Mouse (Mus musculus) layer of hippocampus, adult 2 months (tissue): ENCODE measurements around the gene Nos3. TPM values are rescaled to one million over a fixed set of nuclear protein-coding genes. Genes with fewer than 3 reads are reported as not detected.

Experiments
- DNase-seq, 2 experiments: peaks; one replicate each; pipeline ENCODE4 v3.0.0; 2022; ENCODE audit warnings: low spot score in 2 of 2
- H3K27ac ChIP-seq: fragments of 200-600 bp; 2 replicates; pipeline ENCODE4 v1.8.1; 2022
- H3K4me3 ChIP-seq: fragments of 200-600 bp; 2 replicates; pipeline ENCODE4 v1.8.1; 2022; ENCODE audit warnings: mild to moderate bottlenecking
- CTCF ChIP-seq: fragments of 200-600 bp; conservative IDR thresholded peaks from 2 replicates; pipeline ENCODE4 v1.8.1; 2022; ENCODE audit warnings: antibody characterized with exemption, mild to moderate bottlenecking, moderate library complexity
- total RNA-seq, 2 experiments: library from RNA; stranded (reverse); gene quantifications; 2 replicates each; pipeline ENCODE4 v1.2.3; 2021

Nos3 gene
- total RNA-seq, 2 experiments from 2014 or later, result 6.6 to 7.8 TPM

GRCm38 (mm10) chr5:24350073-24350472 lies 14.5 kb upstream of the Nos3 start:
- no peak for TF ChIP-seq CTCF
- Histone ChIP-seq H3K27ac (no peak overlapping the region), H3K4me3 (no peak overlapping the region)
- no peak for DNase-seq

GRCm38 (mm10) chr5:24350531-24351250 lies 13.9 kb upstream of the Nos3 start:
- DNase-seq, result no peak
- no peak for TF ChIP-seq CTCF
- H3K4me3 ChIP-seq, result peak overlapping the region; percentile 65
- no peak overlapping the region for H3K27ac ChIP-seq

DNA sequence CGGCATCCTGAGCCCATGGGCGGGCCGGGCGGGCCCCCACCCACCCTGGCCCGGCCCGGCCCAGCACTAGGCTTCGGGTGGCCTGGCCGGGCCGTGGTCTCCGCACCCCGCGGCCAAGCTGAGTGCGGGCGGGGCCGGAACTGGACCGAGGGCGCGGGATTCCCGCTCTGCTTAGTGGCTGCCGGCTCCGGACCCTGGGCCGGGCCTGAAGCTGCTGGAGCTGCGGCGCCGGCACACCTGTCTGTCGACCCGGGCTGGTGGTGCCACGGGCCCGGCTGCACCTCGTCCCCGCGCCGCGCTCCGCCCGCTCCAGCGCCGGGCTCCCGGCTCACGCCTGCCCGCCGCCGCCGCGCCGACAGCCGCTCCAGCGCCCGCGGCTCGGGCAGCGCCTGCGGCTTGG lies 13.3 kb upstream of the Nos3 start, which contains the start of gene Kcnh2:
Gene Kcnh2, minus strand, starts transcription at position 327 of the 400 bp plus-strand sequence.
- no peak for DNase-seq
- H3K4me3 ChIP-seq, result peak within 1 kb of the TSS; percentile 71
- TF ChIP-seq CTCF, result no peak

DNA sequence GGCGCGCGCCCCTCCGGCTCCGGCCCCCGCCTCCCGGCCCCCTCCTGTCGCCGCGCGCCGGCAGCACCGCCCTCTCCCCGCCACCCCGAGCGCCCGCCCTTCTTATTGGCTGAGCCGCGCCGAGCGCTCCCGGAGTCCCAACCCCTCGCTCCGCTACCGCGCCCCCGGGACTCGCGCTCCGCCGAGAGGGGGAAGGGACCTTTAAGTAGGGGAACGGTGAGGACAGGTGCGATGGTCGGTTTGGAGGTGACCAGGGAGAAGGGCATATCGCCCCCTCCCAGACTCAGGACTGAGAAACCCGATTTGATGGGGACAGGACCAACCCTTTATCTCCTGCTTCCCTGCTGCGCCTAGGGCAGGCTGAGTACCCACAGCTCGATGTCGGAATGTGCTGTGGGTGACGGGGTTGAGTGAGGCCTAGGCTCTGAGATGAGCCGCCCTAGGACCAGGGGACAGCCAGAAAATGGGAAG lies 12.9 kb upstream of the Nos3 start:
- peak; percentile 86 to 87 for DNase-seq
- Histone ChIP-seq H3K4me3 (peak overlapping the region; percentile 71), H3K27ac (peak overlapping the region; percentile 72)
- TF ChIP-seq CTCF, result no peak

More for the DNA sequence above, 13.3 kb upstream of the Nos3 start, which contains the start of gene Kcnh2:
- peak within 1 kb of the TSS; percentile 72 for H3K27ac ChIP-seq

DNA sequence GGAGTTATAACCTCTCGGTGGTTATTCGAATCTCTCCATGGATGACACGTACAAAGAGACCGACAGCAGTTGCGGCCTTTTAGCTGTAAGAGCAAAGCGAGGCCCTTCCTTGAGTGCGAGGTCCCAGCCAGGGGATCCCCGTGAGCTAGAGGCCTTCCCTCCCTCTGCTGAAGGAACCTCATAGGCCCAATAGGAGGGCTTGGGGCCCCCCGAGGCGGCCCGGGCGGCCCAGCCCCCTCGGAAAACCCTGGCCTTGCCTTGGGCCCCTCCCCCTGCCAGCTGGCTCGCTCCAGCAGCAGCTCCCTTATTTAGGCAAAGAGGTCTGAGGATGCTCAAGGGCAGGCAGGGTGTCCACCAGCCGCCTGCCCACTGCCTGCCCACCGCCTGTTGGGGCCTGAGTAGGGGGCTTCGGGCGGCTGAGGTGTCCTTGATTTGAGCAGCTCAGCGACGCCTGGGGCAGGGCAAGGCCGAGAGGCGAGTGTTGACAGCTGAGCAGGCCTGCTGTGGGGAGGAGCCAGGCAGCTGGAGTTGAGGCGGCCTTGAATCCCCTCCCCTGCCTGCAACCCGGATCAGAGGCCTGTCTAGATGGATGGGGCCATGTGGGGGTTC lies 12.3 kb upstream of the Nos3 start:
- no peak for DNase-seq
- peak overlapping the region; percentile 72 for H3K27ac ChIP-seq
- H3K4me3 ChIP-seq, result peak overlapping the region; percentile 71
- TF ChIP-seq CTCF, result no peak

DNA sequence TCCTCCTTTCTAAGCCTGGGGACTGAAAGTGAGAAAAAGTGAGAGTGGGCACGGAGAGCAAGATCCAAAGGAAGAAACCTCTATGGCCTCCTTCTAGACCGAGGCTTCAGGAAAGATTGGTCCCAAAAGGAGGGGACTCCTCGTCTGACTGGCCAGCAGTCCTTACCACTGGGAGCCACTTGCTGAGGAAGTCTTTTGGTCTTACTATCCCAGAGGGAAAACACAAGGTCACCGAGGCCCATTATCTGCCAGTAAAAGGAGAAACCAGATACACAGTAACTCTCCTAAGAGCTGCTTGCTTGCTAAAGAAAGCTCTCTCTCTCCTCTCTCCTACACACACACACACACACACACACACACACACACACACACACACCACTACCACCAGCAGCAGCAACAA lies 11.3 kb upstream of the Nos3 start:
- Histone ChIP-seq H3K4me3 (no peak overlapping the region), H3K27ac (no peak overlapping the region)
- no peak for DNase-seq
- no peak for TF ChIP-seq CTCF

DNA sequence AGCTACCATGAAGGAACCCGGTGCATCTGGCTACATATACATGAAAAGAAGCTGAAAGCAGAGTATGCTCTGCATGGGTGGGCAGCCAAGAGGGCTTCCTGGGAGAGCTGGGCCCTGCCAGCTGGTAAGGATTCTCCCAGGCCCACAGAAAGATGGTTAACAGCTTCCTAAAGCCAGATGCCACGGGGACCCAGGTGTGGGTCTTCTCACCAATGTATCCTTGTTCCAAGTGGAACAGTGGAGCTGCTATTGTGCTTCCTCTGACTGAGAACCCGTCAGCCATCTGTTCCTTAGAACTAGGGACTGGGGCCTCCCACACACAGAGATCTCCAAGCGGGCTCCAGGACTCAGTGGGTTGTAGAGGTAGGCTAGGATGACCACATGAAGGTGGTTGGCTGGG lies 7.8 kb upstream of the Nos3 start:
- no peak overlapping the region for H3K27ac ChIP-seq
- no peak for DNase-seq
- TF ChIP-seq CTCF, result no peak

DNA sequence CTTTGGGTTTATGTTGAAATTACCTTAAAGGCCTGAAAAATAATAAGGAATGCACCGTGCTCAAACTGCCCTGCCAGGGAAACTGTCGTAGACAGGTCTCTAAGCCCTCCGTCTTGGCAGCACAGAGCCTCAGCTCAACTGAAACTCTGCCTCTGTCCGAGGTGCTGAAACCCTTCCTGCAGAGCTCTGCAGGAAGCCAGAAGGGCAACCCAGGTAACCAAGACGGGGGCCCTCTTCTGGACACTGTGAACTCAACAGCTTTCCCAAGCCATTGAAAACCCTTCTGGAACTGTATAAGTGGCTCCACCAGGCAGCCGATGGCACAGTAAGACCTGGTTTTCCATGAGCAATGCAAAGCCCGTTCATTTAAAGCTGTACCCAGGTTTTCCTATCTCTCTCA lies 7.1 kb upstream of the Nos3 start:
- Histone ChIP-seq H3K4me3 (no peak overlapping the region), H3K27ac (no peak overlapping the region)
- DNase-seq, result no peak
- peak; percentile 61 for TF ChIP-seq CTCF

More for the DNA sequence above, 7.8 kb upstream of the Nos3 start:
- no peak overlapping the region for H3K4me3 ChIP-seq

- Histone ChIP-seq H3K27ac (no peak overlapping the region), H3K4me3 (no peak overlapping the region)
- peak; percentile 77 to 89 for DNase-seq
- TF ChIP-seq CTCF, result peak; percentile 98
Observed at GRCm38 (mm10) chr5:24360792-24361454, 3.7 kb upstream of the Nos3 start.

GRCm38 (mm10) chr5:24363467-24363866 lies 1.1 kb upstream of the Nos3 start:
- TF ChIP-seq CTCF, result no peak
- Histone ChIP-seq H3K27ac (no peak overlapping the region), H3K4me3 (no peak overlapping the region)
- DNase-seq, result no peak

GRCm38 (mm10) chr5:24364061-24364460 lies 549 bp upstream of the Nos3 start:
- no peak for TF ChIP-seq CTCF
- Histone ChIP-seq H3K27ac (peak overlapping the region; percentile 32; the same call in 1 of the 2 replicates), H3K4me3 (no peak overlapping the region)
- no peak for DNase-seq

DNA sequence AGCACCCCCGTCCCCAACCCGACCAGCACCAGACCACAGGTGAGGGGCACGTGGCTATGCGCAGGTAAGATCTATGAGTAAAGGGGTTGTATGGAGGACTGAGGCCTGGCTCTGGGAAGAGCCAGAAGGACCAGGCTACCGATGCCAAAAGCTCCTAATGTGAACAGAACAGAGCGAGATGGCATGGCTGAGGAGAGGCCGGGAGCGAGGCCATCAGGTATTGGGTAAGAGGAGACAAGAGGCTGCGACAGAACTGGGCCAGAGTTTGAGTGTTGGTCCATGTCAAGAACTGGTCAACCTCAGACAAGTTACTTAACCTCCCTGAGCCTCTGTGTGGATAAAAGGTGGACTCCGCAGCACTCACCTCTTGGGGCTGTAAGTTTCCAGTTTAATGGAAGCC lies 353 bp downstream of the Nos3 start:
- peak overlapping the region; percentile 67 for H3K27ac ChIP-seq
- TF ChIP-seq CTCF, result no peak
- DNase-seq, result no peak

DNA sequence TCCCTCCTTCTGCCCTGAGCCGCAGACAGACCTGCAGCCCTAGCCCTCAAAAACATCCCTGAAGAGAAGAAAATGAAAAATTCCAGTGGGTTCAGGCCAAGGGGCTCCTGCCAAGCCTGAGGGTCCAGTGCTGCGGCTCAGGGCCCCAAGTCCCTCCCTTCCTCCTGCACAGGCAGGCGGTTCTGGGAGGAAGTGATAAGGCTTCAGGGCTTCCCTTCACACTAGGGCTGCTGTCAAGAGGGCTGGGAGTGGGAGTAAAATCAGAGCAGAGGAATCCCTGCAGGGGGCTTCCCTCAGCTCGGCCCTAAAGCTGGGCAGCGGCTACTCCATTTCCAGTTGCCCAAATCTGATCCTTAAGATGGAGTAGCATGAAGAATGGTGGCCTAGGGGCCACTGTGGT lies 918 bp downstream of the Nos3 start:
- Histone ChIP-seq H3K4me3 (no peak overlapping the region; the same call in 1 of the 2 replicates), H3K27ac (peak overlapping the region; percentile 67; the same call in 1 of the 2 replicates)
- no peak for TF ChIP-seq CTCF
- no peak for DNase-seq

More for the DNA sequence above, 353 bp downstream of the Nos3 start:
- peak overlapping the region; percentile 38 for H3K4me3 ChIP-seq

- Histone ChIP-seq H3K27ac (no peak overlapping the region), H3K4me3 (no peak overlapping the region)
- no peak for TF ChIP-seq CTCF
- no peak for DNase-seq
Observed at GRCm38 (mm10) chr5:24366426-24366825, 1.8 kb downstream of the Nos3 start.
